Mouse (Mus musculus): Measurements from ENCODE around the gene Gpd1.
"Not testable (repeated sequence)": the region's sequence is repeated elsewhere in the genome, so short reads cannot be mapped to it uniquely, and the experiment has no call there.

The Gpd1 gene

DNA sequence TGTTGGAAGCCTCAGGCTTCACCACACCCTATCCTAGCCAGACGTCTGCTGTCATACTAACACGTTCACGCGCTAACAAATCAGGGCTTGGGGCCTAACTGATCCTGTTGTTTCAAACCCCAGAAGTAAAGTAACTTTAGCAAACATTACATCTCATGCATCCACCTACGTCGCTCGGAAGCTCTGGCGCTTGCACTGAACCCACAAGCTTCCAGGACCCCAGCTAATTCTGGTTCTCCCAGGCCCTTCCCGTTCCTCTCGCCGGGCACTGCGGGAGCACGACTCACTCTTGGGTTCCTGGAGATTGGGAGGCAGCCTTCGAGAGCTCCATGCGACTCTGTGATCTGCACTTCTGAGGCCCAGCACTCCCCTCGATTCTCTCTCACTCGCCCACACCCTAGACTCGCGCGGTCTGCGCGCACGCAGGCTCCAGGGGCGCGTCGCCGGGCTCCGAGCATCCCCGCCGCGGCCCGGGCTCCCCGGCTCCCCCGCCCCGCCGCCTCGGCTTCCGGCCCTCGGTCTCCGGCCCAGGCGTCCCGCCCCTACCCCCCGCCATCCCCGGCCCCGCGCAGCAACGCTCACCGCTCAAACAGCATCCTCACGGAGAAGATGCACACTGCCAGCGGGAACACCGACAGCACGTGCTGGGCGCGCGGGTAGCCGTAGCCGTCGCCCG lies 54.4 kb downstream of the Gpd1 start:
- no peak for DNase-seq (ENCODE audit: extremely low spot score, low spot score)

DNA sequence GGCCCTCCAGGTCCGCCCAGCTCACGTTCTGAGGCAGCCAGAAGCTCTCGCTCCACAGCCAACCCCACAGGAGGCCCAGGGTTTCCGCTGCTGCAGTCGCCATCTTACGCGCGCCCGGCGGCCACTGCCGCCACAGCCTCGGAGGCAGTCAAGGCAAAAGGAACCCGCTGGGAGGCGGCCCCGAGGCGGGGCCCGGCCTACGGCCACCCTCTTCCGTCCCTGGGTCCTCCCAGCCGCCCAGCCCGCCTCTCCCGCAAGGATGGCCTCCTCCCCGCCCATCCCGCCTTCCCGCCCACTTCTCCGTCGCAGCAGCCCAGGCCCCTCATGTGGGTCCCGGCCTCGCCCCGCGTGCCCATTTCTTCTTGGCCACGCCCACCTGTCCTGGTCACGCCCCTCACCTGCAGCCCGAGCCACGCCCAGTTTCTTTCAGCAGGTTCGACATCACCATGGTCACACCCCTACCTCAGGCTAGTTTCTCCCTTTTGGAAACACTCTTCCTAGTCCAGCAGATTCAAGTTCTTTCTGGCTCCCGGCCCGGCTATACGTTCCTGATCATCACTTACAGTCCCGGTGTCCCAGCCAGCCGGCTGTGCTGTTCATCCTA lies 55.1 kb downstream of the Gpd1 start:
- peak; percentile 89 for DNase-seq (ENCODE audit: extremely low spot score, low spot score)

DNA sequence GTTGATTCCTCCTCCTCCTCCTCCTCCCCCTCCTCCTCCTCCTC lies 55.4 kb downstream of the Gpd1 start, which contains the start of gene Cers5:
Gene Cers5, minus strand, starts transcription at position 5 of the 44 bp plus-strand sequence.
- DNase-seq (ENCODE audit: extremely low spot score, low spot score): not testable (repeated sequence)

DNA sequence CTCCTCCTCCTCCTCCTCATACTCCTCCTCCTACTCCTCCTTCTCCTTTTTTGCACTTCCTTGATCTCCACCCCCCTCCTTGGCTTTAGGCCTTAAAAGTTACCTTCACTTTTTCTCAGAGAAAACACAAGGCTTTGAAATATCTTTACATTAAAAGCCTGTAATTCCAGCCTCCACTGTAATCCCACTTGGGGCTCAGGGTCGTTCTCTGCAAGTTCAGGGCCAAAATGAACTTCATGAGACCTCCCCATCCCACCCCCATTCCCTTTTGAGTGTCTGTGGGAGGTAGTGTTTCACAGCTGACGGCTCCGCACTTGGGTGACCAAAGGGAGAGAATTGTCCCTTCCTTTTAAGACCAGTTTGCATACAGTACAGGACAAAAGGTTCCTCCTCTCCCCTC lies 55.6 kb downstream of the Gpd1 start:
- no peak for DNase-seq (ENCODE audit: extremely low spot score, low spot score)

All from neural tube, embryonic 10.5 days (tissue).